Mouse (Mus musculus): Measurements from ENCODE around the gene Aff4. TPM values are rescaled to one million over a fixed set of nuclear protein-coding genes. Genes with fewer than 3 reads are reported as not detected.
"Not testable (repeated sequence)": the region's sequence is repeated elsewhere in the genome, so short reads cannot be mapped to it uniquely, and the experiment has no call there.

Aff4 gene
- polyA plus RNA-seq, 1 experiment, result 27.8 TPM

DNA sequence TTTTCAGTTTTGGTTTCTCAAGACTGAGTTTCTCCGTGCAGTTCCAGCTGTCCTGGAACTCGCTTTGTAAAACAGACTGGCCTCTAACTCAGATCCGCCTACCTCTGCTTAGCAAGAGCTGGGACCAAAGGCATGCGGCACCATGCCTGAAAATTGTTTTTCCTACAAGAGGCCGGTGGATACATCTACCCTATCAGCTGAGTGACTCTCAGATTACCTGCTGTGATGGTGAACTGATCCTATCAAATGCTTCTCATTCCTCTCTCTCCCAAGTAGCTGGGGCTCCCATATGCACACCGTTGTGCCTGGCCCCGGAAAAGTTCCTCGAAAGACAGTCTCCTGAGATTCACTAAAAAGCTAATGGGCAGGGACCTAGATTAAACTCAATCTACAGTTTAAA, 12.9 kb upstream of the Aff4 start:
- DNase-seq (ENCODE audit: low read depth), result no peak

DNA sequence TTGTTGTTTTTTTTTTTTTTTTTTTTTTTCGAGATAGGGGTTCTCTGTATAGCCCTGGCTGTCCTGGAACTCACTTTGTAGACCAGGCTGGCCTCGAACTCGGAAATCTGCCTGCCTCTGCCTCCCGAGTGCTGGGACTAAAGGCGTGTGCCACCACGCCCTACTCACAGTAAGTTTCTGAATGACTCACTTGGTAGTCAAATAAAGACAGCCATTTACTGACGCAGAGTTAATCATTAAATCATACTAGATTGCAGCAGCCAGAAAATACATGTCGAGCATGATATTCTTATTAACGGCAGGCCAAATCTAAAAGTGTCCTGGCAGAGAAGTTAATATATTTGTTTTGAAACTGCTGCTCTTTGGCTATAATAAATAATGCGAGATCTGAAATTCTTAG, 9.6 kb upstream of the Aff4 start:
- DNase-seq (ENCODE audit: low read depth), result not testable (repeated sequence)

DNA sequence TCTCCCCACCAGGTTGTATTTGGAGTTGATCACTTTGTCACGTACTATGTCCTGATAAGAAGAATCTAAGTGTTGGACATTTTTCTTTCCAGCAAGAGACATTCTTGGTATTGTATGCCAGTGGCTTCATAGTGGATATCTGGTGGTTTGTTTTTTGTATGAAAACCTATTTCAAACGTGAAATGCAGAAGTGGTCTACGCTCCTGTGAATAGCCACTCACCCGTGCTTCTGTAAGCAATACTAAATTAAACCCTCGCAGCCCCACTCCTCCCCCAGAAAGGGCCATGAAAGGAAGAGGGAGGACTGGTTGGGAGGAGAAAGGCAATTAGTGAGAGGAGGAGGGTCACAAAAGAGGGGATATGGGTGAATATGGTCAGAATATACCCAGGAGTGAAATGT, 7.9 kb upstream of the Aff4 start:
- no peak for DNase-seq (ENCODE audit: low read depth)

DNA sequence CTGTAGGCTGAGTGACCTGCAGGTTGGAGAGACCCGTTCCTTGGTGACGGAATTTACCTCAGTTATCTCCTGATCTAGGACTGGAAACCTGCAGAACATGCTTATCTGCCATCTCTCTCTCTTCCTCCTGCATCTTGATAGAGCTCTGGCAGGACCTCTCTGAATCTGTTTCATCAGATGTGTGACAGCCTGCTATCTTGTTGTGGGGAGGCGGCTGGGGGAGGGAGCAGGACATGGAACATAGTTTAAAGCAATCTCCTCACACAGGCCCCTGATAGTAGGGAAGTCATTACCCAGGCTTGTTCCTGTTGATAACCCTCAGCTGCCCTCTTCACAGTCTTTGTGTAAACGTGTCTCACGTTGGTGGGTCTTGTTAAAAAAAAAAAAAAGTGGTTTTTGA, 5.3 kb upstream of the Aff4 start:
- no peak for DNase-seq (ENCODE audit: low read depth)

DNA sequence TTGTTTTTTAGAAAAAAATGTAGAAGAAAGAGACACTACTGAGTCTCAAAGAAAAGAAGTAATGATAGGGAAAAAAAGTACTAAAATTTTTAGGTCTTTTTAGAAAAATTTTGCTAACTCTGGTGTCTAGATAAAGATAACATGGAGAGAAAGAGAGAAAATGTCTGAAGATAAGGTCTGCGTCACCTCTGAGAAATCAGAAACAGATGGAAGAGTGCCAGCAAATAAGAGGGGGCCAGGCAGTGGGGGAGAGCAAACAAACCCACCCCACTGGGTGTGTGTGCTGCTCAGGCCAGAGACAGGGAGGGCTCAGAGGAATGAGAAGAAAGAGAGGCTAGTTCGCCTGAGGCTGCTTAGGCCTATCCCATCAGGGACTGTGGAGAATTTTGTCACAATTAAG, 4.9 kb upstream of the Aff4 start:
- DNase-seq (ENCODE audit: low read depth), result no peak

DNA sequence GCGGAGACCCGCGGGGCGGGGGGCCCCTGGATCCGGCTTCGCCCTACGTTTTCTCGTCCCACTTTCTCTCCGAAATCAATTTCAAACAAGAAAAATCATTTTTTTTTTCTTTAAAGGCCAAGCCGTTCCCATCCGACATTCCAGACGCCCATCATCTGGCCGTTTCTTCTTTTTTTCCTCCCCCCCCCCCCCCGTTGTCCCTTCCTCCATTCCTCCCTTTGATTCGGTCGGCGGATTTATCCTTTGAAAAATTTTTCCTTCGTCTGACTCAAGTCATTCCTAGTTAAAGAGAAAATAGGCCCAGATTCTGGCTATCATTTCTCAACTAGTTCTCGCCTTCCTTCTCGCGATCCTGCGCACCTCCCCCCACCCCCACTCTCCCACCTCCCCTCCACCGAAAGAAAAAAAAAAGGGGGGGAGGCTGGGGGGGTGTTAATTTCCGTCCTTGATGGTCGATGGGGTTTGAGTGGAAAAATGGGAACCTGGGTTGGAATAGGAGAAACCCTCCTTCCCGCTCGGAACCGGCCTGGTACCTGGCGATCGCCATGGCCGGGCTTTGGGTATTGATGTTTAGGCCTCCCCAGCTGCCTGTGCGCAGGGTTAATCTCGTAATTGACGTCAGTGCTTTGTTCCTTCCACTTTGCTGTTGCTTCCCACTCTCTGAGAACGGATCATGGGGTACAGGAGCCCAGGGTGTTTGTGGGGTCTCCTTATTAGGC, 750 bp downstream of the Aff4 start:
- no peak for DNase-seq (ENCODE audit: low read depth)

DNA sequence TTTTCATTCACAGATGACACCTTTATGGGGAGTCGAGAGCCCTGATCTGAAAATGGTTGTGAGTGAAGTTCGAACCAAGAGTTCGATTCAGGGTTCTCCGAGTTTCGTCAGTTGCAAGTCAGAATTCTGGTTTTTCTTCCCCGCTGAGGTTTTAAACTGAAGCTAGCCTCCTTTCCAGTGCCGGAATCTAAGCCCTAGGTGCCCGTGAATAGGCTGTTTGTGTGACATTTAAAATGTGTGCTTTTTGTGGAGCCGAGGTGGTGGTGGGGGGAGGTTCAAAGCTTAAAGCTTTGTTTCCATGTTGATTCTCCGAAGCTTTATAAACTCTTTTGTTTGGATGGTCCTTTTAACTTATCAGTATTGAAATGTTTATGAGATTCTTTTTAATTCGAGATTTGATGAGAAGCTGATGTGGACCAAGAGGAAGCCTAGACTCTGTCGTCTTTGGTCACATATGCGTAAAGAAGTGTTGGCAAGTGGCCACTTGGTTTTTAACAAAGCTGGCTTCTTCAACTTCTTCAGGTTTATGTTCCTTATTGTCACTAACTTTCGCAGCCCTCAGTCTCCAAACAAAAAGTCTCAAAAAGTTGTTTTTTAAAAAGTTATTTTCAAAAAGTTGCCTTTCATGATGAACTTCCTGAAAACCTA, 1.4 kb downstream of the Aff4 start:
- DNase-seq (ENCODE audit: low read depth), result no peak

DNA sequence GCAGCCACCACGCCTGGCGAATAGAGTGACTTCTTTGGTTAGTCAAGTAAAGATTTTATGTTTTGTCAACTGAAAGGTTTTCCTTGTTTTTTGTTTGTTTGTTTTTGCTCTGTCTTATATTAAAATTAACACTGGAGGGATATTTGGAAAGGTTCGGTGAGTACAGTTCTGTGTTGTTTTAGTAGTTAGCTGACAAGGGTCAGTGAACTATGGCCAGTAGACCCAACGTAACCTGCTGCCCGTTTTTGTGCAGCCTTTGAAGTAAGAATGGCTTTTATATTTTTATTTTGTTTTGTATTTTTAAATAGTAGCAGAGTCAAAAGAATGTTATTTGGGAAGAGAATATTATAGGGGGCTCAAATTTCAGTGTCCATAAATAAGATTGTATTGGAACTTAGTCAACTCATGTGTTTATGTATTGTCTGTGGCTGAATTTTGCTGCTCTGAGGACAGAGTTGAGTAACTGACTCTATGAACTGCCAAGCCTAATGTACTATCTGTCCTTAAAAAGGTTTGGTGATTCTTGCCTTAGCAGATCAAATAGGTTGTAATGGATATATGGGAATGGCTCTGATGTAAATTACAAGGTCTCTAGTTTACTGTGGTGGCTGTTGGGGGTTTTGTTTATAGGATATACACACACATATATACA, 8.0 kb downstream of the Aff4 start:
- no peak for DNase-seq (ENCODE audit: low read depth)

DNA sequence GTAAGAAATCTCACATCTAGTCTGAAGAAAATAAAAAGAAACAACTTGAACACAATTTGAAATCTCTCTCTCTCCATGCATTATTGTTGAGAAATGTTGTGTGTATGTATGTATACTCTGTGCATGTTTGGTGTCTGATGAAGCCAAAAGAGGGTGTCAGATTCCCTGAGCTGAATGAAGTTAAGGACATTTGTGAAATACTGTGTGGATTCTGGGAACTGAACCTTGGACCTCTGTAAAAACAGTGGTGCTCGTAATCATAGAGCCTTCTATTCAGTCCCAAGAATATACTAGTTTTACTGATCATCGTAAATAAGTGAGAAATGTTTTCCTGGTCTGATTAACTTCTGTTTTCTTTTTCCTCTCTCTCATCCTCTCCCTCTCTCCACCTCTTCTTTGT, 16.4 kb downstream of the Aff4 start:
- no peak for DNase-seq (ENCODE audit: low read depth)

DNA sequence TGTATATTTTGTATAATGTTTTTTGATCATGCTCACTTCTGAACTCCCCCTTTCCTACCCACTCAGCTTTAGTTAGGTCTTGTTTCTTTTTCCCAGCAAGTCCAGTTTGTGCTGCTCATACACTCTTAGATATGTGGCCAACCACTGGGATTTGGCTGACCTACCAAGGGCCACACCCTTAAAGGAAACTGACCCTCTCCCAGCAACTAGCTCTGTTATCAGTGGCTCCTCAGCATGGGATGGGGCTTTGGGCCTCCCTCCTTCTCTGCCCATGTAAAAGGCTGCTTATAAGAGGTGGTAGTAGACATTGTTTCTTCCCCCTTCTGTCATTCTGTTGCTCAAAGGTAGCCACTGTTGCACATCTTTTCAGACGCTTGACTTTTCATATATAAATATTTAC, 28.3 kb downstream of the Aff4 start:
- no peak for DNase-seq (ENCODE audit: low read depth)

DNA sequence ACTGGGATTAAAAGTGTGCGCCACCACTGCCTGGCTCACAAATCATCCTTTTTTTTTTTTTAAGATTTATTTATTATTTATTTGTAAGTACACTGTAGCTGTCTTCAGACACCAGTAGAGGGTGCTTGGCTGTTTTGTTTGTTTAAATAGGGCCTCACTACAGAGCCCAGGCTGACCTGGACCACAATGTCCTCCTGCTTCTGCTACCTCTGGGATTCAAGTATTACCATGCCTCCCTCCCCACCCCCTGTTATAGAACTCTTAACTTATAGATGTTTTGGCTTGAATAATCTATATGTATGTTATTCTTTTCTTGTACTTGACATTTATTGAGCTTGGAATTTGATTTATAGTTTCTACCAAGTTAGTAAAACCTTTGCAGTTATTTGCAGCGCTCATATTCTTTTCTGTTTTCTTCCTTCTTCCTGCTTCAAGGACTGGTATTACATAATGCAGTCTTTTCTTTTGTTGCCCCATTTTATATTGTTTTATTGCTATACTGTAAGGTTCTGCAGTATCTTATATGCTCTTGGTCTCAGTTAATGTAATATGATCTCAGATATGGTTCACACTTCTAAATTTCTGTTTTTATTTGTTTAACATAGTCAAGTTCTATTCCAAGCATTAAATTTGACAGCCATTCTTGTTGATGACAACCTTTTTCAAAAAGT, 33.3 kb downstream of the Aff4 start:
- DNase-seq (ENCODE audit: low read depth), result no peak

DNA sequence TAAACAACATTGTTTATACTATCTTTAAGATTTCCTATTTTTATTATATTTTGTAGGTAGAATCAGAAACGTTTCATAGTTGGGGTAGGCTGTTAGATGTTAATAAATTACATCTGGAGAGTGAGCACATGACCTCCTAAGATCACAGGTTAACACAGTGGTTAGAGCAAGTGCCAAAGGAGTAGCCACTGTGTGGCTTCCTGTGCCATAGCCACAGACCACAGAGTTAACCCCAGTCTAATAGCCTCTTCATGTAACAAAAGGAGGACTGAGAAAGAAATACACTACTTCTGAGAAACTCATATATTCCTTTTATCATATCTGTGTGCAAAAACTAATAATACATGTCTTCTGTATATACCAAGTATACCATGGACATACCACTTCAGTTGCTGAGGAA, 43.2 kb downstream of the Aff4 start:
- no peak for DNase-seq (ENCODE audit: low read depth)

DNA sequence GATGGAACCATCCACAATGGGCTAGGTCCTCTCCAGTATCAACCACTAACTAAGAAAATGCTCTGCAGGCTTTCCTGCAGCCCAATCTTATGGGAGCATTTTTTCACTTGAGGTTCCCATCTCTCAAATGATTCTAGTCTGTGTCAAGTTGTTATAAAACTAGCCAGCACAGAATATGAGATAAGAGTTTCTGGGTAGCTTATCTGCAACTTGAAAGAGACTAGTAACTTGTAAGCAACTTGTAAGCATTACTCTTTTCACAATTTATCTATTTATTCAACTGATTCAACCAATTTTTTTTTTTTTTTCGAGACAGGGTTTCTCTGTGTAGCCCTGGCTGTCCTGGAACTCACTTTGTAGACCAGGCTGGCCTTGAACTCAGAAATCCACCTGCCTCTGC, 53.0 kb downstream of the Aff4 start:
- no peak for DNase-seq (ENCODE audit: low read depth)

DNA sequence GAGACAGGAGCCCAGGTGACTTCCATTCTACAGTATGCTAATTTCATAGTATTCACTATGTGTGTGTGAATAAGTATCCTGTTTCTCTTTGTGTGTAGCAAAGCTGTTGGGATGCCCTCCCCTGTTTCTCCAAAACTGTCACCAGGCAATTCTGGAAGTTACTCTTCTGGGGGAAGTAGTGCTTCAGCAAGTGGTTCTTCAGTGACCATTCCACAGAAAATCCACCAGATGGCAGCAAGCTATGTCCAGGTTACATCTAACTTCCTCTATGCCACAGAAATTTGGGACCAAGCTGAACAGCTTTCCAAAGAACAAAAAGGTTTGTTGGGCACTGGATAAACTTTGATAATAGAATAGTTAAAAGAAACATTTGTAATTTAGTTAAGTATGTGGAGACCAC, 61.1 kb downstream of the Aff4 start:
- no peak for DNase-seq (ENCODE audit: low read depth)

DNA sequence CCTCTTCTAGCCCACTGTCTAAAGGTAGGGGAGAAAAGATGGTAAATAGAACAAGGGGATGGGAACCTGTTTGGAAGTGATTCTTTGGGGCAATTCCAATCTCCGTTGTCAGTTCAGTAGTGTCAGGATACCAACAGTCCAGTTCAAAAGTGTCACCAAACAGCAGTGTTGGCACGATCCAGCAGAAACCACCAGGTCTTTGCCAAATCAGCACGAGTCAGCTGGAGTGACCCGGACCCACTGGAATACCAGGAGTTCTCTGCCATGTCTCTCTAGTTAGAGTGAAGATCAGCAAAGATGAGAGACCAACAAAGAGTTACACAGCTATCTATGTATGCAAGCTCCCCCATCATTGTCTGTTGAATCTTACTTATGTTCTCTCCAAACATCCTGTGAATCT, 63.2 kb downstream of the Aff4 start:
- DNase-seq (ENCODE audit: low read depth), result no peak

DNA sequence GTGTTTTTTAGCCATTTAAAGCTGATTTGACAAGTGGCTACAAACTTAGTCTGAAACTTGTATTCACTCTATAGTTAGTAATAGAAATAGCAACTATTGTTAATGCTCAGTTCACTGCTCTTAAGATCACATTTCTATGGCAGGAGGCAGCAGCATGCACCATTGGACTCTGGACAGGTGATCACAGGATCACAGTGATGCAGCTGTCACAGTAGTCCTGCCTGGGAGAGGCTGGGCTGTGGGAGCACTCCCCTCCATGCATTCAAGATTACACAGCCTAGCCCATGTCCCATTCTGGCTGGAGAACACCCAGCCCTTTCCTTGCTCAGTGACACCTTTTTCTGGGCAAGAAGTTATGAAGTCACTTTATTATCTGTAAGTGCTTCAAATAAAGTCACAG, 67.4 kb downstream of the Aff4 start:
- no peak for DNase-seq (ENCODE audit: low read depth)

DNA sequence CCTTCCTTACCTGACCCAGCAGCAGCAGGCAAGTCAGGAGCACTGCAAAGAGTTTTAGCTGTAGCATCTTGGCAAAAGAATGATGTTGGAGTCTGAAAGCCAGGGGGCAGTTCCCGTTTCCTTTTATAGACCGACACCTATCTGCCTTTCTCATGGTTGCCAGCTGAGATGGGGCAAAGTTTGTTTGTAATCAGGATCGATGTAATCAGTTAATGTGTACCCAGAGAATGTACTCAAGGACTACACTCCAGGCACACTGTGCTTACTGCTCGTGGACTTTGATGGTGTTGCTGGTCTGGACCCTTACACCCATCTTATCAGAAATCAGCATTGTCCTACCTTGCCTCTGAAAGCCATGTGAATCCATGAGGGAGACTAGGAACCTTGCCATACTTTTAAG, 72.4 kb downstream of the Aff4 start, which contains the start of gene Leap2:
TSS of gene Leap2 (minus strand) at position 135 of the 400 bp plus-strand sequence.
- no peak for DNase-seq (ENCODE audit: low read depth)

DNA sequence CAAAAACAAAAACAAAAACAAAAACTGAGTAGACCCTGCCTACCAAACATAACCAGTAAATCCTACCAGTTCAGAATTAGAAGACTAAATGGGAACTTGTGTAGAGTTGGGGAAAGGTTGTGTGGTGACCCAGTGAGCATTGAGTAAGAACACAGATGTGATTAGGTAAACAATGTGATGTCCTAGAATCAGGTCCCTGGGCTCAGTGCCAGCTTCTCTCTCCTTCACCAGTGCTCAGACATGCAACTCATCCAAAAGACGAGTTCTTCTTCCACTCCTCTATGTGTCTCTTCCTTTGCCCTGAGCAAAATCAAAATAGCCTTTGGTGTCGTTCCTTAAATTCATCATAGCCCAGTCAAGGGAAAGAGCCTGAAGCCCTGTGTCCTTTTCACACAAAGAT, 74.2 kb downstream of the Aff4 start:
- no peak for DNase-seq (ENCODE audit: low read depth)

DNA sequence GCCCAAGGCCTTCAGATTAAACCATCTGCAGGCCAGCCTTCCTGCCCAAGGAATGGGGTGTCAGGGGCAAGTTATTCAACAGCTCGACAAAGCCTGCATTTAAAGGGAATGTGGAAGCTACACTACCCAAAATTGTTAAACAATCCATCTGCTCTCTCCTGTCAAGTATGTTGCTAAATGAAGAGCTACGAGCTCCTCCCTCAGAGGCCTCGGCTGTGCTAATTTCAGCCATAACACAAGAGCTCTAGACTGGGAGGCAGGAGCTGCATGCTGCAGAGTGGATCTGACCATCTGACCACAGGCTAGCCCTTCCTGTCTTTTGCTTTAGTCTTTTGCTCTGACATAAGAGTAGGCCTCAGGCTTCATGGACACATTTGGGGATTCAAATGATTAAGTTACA, 74.6 kb downstream of the Aff4 start:
- DNase-seq (ENCODE audit: low read depth), result no peak

DNA sequence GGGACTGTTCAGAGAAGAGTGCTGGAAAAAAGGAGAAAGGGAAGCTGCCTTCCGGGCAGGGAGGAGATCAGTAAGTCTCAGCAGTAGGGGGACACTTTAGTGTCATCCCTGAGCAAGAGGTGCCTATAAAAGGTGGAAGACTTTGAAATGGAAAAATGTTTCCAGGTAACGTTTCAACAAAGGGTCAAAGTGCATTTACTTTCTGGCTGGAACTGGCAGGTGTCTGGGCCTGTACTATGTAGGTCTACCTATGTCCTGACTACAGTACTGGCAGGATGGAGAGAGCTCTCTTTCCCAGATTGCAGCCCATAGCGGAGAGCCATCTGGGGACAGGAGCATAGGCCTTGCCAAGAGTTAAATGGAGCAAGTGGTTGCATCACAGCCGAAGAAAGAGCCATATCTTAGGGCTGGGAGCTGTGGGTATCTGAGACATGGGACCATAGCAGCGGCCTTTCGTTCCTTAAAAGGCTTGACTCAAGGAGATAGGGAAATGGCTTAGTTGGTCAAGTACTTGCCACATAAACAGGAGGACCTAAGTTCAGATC, 75.2 kb downstream of the Aff4 start:
- no peak for DNase-seq (ENCODE audit: low read depth)

DNA sequence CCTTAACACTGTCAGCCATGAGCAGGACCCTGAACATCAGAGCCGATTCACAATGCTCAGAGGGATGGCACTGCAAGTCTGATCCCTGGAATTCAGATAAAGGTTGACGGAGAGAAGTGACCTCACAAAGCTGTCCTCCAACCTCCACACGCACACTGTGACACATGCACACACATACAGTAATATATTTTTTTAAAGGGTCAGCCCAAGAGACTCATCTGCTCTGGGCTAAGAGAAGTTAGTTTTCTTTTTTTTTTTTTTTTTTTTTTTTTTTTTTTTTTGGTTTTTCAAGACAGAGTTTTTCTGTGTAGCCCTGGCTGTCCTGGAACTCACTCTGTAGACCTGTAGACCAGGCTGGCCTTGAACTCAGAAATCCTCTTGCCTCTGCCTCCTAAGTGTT, 76.3 kb downstream of the Aff4 start:
- not testable (repeated sequence) for DNase-seq (ENCODE audit: low read depth)

DNA sequence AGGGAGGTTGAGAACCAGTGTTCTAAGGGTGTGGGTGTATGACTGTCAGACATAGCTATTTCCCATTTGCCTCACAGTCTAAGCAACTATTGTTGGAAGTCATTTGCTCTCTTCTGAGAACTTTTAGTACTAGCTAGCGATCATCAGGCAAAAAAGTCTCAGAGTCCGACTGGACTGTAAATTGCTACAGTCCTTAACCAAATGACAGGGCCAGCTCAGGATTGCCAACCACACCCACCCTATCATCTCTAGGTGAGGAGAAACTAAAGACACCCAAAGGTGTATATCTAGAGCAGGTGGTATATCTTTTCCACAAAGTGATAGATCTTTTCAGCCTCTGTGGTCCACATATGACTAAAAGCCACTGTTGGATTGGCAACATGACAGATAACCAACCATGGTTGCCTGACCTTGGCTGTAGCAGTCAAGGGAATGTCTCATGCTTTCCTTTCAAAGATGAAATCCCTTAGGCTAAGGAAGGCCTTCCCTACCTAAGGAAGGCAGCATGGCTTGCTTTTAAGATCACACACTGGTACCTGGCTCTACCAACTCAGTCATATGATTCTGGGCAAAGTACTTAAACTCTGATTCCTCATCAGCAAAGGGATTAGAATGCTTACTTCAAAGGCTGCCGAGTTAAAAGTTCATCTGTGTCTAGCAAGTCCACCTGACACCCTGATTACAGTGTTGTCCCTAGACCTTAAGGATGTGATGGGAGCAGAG, 77.5 kb downstream of the Aff4 start:
- DNase-seq (ENCODE audit: low read depth), result no peak

All from gonadal fat pad, adult 2 months (tissue).